Mouse (Mus musculus): ENCODE results near the gene Nek11. TPM values are rescaled to one million over a fixed set of nuclear protein-coding genes. Genes with fewer than 3 reads are reported as not detected.

Nek11 gene
- polyA plus RNA-seq, 1 experiment from 2014 or later = 0.08 TPM

DNA sequence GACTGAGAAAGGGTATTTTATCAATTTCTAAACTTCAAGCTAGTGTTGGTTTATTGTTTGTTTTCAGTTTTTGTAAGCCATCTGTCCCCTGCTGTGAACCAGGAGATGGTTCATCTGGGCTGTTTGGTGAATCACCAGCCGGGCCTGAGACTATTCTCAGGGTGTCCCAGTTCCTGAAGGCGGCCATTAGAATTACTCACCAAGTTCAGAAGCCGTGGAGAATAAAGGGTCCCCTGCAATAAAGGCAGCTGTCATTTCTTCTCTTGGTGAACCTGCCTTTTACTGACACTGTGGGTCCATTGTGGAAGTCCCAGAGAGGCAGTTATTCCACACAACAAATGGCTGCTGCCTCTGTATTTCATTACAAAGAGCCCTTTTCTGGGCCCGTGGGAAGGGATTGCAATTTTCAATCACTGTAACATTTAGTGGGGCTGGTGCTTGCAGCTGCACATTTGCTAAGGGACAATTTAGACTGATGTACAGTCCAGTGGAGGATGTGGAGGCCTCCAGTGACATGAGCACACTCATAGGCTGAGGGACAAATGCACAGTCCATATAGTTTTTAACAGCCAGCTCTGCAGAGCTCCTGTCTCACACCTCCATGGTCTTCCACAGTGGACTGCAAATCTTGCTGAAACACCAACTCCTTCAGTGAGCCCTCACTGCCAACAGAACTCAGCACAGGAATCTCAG lies 142.8 kb downstream of the Nek11 start:
- DNase-seq = no peak
- Histone ChIP-seq H3K9me3 (ENCODE audit: low read depth, low read length) (no peaks in the 10 kb centered on the region), H3K4me3 (ENCODE audit: low read depth, low read length) (no peak overlapping the region), H3K27ac (ENCODE audit: low read depth) (no peak overlapping the region), H3K36me3 (ENCODE audit: insufficient read depth) (no peaks in the 10 kb centered on the region), H3K4me1 (ENCODE audit: insufficient read depth) (no peaks in the 10 kb centered on the region), H3K9ac (no peak overlapping the region), H3K4me2 (no peak overlapping the region), H3K27me3 (ENCODE audit: insufficient read depth, low read length) (no peaks in the 10 kb centered on the region)
- no peak for ATAC-seq (ENCODE audit: insufficient read depth)
- 68% methylated on average over 4 of the region's 4 CpGs for WGBS
- TF ChIP-seq CTCF (IDR thresholded peaks at IDR 0.05; ENCODE audit: low read depth) = no peak

DNA sequence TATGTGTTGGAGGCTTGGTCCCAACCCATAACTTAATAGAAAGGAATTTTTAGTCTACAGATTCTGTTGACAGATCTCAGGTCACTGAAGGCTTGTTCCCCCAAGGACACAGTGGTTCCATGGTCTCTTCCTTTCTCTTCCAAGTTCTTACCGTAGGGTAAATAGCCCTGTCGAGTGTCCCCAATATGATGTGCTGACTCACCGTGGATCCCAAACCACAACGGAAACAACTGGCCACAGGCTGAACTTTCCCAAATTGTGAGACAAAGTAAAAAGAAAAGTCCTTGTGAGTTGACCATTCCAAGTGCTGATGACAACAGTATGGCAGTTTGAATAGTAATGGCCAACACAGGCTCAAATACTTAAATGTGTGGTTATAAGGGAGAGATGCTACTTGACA lies 144.1 kb downstream of the Nek11 start:
- H3K4me3 ChIP-seq (ENCODE audit: low read depth, low read length) = no peak overlapping the region
- H3K4me2 ChIP-seq = no peak overlapping the region
- DNase-seq (no peak), ATAC-seq (ENCODE audit: insufficient read depth) (no peak)
- H3K9me3 ChIP-seq (ENCODE audit: low read depth, low read length) = no peaks in the 10 kb centered on the region
- H3K4me1 ChIP-seq (ENCODE audit: insufficient read depth) = no peaks in the 10 kb centered on the region
- no peak for TF ChIP-seq CTCF (IDR thresholded peaks at IDR 0.05; ENCODE audit: low read depth)
- no peaks in the 10 kb centered on the region for H3K36me3 ChIP-seq (ENCODE audit: insufficient read depth)
- WGBS = 94% methylated on average over 4 of the region's 4 CpGs
- H3K9ac ChIP-seq = no peak overlapping the region
- H3K27ac ChIP-seq (ENCODE audit: low read depth) = no peak overlapping the region
- H3K27me3 ChIP-seq (ENCODE audit: insufficient read depth, low read length) = no peaks in the 10 kb centered on the region

DNA sequence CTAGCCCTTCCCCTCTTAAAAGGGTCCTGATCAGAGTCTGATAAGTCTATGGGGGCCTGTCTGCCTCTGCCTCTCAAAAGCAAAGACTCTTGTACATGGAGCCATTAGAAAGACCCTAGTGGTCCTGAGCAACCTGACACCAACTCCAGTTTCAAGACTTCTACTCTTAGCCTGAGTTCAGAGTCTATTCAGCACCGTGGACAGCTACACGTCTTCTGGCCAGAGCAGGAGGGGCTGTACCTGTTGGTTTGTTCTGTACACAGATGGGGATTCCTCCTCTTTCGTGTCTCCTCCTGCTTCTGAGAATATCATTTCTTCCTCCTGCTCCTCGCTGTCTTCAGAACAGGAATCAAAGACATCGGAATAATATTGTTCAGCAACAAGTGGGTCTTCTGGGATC lies 151.3 kb downstream of the Nek11 start:
- ATAC-seq (ENCODE audit: insufficient read depth) (no peak), DNase-seq (peak; percentile 82)
- no peaks in the 10 kb centered on the region for H3K4me1 ChIP-seq (ENCODE audit: insufficient read depth)
- H3K27me3 ChIP-seq (ENCODE audit: insufficient read depth, low read length) = no peaks in the 10 kb centered on the region
- H3K9ac ChIP-seq = no peak overlapping the region
- no peak overlapping the region for H3K4me3 ChIP-seq (ENCODE audit: low read depth, low read length)
- no peak overlapping the region for H3K4me2 ChIP-seq
- H3K27ac ChIP-seq (ENCODE audit: low read depth) = no peak overlapping the region
- 30% methylated on average over 5 of the region's 5 CpGs for WGBS
- no peaks in the 10 kb centered on the region for H3K36me3 ChIP-seq (ENCODE audit: insufficient read depth)
- no peaks in the 10 kb centered on the region for H3K9me3 ChIP-seq (ENCODE audit: low read depth, low read length)
- no peak for TF ChIP-seq CTCF (IDR thresholded peaks at IDR 0.05; ENCODE audit: low read depth)

- 25% methylated on average over 4 of the region's 4 CpGs for WGBS
- H3K4me2 ChIP-seq = no peak overlapping the region
- no peak overlapping the region for H3K9ac ChIP-seq
- H3K27me3 ChIP-seq (ENCODE audit: insufficient read depth, low read length) = no peaks in the 10 kb centered on the region
- TF ChIP-seq CTCF (IDR thresholded peaks at IDR 0.05; ENCODE audit: low read depth) = peak; percentile 33
- no peaks in the 10 kb centered on the region for H3K9me3 ChIP-seq (ENCODE audit: low read depth, low read length)
- no peak overlapping the region for H3K4me3 ChIP-seq (ENCODE audit: low read depth, low read length)
- DNase-seq (no peak), ATAC-seq (ENCODE audit: insufficient read depth) (no peak)
- H3K36me3 ChIP-seq (ENCODE audit: insufficient read depth) = no peaks in the 10 kb centered on the region
- no peak overlapping the region for H3K27ac ChIP-seq (ENCODE audit: low read depth)
- no peaks in the 10 kb centered on the region for H3K4me1 ChIP-seq (ENCODE audit: insufficient read depth)
Observed at GRCm38 (mm10) chr9:105214434-105214833, 180.9 kb downstream of the Nek11 start.

- DNase-seq = no peak
- no peaks in the 10 kb centered on the region for H3K27me3 ChIP-seq (ENCODE audit: insufficient read depth, low read length)
- 58% methylated on average over 1 of the region's 1 CpGs for WGBS
- H3K9ac ChIP-seq = no peak overlapping the region
- no peak overlapping the region for H3K27ac ChIP-seq (ENCODE audit: low read depth)
- no peaks in the 10 kb centered on the region for H3K4me1 ChIP-seq (ENCODE audit: insufficient read depth)
- ATAC-seq (ENCODE audit: insufficient read depth) = no peak
- H3K36me3 ChIP-seq (ENCODE audit: insufficient read depth) = no peaks in the 10 kb centered on the region
- H3K4me2 ChIP-seq = no peak overlapping the region
- H3K9me3 ChIP-seq (ENCODE audit: low read depth, low read length) = no peaks in the 10 kb centered on the region
- no peak overlapping the region for H3K4me3 ChIP-seq (ENCODE audit: low read depth, low read length)
- TF ChIP-seq CTCF (IDR thresholded peaks at IDR 0.05; ENCODE audit: low read depth) = no peak
Observed at GRCm38 (mm10) chr9:105200305-105200704, 195.0 kb downstream of the Nek11 start.

DNA sequence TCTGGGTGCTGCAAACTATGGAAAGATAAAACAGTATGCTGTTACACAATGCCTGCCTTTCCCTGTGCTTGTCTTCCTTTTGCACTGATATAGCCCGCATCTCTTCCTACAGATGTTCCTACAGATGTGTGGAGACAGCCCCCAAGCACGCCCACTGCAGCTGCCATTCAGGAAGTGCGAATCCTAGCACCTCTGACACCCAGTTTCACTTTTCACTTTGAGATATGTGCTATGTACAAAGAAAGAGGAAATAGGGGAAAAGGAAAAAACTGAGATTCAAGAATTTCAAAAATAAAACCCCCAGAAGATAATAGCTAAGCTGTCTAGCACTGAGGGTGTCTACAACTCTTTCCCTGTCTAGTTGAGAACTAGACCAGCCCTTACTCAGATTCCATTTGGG lies 208.6 kb downstream of the Nek11 start:
- no peaks in the 10 kb centered on the region for H3K4me1 ChIP-seq (ENCODE audit: insufficient read depth)
- H3K27ac ChIP-seq (ENCODE audit: low read depth) = no peak overlapping the region
- H3K36me3 ChIP-seq (ENCODE audit: insufficient read depth) = no peaks in the 10 kb centered on the region
- WGBS = 64% methylated on average over 3 of the region's 3 CpGs
- no peak for TF ChIP-seq CTCF (IDR thresholded peaks at IDR 0.05; ENCODE audit: low read depth)
- H3K9ac ChIP-seq = no peak overlapping the region
- H3K9me3 ChIP-seq (ENCODE audit: low read depth, low read length) = no peaks in the 10 kb centered on the region
- DNase-seq (no peak), ATAC-seq (ENCODE audit: insufficient read depth) (no peak)
- H3K4me3 ChIP-seq (ENCODE audit: low read depth, low read length) = no peak overlapping the region
- no peaks in the 10 kb centered on the region for H3K27me3 ChIP-seq (ENCODE audit: insufficient read depth, low read length)
- no peak overlapping the region for H3K4me2 ChIP-seq

DNA sequence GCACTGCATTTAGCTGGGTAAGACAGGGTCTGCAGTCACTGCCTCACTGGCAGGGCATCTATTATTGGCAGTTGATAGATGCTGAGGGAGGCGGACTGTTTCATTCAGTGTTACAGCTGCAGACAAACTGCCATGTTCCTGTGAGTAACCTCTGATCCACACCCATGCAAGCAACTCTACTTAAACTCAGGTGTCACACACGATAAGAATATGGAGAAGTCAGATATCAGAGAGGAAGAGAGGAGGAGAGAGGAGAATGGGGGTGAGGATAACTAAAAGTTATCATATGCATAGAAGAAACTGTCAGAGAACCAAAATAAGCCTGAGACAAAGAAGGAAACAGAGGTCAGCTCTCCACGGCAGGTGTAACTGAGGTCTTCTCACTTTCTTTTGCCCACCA lies 212.9 kb downstream of the Nek11 start:
- Histone ChIP-seq H3K27me3 (ENCODE audit: insufficient read depth, low read length) (no peaks in the 10 kb centered on the region), H3K36me3 (ENCODE audit: insufficient read depth) (no peaks in the 10 kb centered on the region), H3K4me3 (ENCODE audit: low read depth, low read length) (no peak overlapping the region), H3K4me1 (ENCODE audit: insufficient read depth) (no peaks in the 10 kb centered on the region), H3K9ac (no peak overlapping the region), H3K9me3 (ENCODE audit: low read depth, low read length) (no peaks in the 10 kb centered on the region), H3K4me2 (no peak overlapping the region), H3K27ac (ENCODE audit: low read depth) (no peak overlapping the region)
- ATAC-seq (ENCODE audit: insufficient read depth) = no peak
- 91% methylated on average over 3 of the region's 3 CpGs for WGBS
- no peak for TF ChIP-seq CTCF (IDR thresholded peaks at IDR 0.05; ENCODE audit: low read depth)
- DNase-seq = no peak

Data from lung, embryonic 14.5 days (tissue).